Mouse (Mus musculus) monocyte, adult 2 months (primary cell): ENCODE measurements around the gene Dbx2.

Source experiments
- DNase-seq, 2 experiments: peaks; one replicate each; pipeline ENCODE4 v3.0.0; 2022; ENCODE audit warnings: low spot score in 2 of 2, low read depth in 1 of 2

Dbx2 gene

DNA sequence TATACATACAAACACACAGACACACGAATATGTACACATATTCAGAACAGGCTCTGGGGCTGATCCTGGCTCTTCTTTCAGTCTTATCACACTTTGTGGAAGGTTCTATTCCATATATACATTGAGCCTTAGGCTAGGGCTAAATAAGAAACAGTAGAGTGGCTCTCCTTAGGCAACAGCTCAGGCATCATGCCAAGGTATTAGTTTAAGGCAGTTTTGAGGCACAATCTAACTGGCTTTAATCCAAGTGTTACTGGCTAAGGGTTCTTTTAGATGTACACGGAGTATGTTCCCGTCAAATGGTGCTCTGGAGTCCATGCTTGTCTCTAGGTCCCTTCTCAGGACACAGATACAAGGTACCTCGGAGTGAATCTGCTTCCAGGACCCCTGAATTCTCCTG, 31.4 kb downstream of the Dbx2 start:
- DNase-seq = no peak

DNA sequence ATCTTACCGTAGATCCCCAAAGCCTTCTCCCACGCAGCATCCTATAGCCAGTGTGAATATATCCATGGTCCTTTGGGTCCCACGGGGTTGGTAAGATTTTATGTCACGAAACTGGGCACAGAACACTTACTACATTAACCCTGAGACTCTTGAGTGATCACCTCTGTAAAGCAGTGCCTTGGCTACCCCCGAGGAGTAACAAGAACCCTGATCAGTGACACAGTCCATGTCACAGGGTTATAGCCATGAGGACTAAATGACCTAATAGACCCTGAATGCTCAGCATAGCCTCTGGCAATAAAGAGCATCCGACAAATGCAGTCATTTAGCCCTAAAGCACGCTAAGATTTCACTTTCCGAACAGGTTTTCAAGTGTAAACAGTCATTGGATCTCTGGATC, 33.0 kb downstream of the Dbx2 start:
- DNase-seq = no peak

DNA sequence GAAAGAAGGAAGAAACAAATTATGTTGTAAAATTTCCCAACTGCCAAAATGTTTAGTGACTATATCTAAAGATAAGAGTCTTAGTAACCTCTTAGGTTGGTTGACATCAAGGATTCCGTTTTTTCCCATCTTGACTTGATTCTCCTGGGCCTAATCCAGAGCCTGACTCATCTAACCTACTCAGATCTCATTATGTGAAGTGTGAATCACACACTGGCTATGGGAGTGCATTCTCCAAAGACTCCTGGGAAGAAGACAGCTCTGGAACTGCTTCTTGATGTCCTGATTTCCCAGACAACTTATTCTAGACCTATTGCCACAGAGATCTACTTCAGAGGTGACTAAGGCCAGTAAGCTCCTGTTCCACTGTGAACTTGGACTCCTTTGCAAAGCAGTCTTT, 43.2 kb downstream of the Dbx2 start:
- no peak for DNase-seq

DNA sequence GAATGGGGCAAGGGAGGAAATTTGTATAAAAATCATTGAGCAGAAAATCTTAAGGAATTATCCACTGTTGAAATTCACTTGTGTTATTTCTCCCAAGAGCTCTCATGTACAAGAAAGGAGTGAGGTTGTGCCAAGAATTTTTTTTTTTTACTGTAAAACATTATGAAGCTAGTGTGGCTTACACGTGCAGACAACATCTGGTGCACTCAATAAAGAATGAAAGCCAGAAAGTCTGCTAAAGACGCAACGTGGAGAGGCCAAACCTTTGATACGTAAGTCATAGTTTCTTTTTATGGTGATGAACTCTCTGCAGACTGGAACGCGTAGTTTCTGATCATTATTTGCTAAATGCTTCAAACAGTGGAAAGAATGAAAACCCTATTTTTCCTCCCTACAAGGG, 54.6 kb downstream of the Dbx2 start:
- no peak for DNase-seq

DNA sequence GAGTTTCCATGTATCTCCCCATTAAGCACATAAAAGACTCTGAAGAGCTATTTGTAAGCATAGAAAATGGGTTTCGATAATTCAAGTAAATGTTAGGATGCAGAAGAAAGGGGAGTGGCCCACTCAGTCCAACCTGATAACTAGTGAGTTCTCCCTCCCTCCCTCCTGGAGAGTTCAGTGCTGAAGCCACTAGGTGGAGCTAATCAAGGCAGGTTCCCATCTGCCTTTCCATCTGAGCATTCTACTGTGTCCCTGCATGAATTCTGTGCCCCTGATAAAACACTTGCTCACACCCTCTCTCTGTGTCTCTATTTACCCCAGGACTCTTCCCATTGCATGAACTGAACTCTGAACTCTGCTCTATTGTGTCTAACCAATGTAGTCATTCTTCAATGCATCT, 57.1 kb downstream of the Dbx2 start:
- DNase-seq = no peak

DNA sequence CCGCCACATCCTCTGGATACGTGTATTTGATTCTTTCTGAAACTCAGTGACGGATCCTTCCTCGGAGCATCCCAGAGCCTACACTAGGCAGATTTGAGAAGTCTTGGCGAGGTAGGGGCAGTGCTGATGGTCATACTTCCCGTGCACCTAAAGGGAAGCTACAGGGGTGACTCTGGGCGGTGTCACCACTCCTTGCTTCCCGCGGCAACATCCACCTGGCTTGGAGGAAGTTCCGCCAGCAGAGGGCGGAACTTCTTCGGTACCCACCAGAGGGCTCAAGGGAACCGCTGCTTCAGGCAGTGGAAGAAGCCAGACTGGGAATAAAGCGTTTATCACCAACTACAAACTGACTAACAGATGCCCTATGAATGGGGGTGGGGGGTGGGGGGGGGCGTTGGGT, 68.9 kb downstream of the Dbx2 start:
- no peak for DNase-seq

DNA sequence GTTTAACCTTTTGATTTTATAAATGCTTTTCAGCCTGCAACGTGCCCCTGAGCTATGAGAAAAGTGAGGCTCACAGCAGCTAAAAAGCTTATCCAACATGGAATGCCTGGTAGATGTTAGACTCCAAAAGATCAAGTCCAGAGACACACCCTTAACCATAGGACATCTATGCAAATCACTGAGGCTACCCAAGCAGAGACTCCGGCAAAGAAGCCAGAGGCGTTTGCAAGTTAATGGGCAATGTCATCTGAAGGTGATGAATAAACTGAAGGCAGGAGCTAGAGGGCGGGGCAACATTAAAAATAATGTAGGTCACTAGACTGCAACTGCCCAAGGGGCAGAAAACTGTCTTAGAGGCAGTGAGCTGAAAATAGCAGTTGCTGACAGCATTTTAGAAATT, 70.9 kb downstream of the Dbx2 start:
- no peak for DNase-seq

DNA sequence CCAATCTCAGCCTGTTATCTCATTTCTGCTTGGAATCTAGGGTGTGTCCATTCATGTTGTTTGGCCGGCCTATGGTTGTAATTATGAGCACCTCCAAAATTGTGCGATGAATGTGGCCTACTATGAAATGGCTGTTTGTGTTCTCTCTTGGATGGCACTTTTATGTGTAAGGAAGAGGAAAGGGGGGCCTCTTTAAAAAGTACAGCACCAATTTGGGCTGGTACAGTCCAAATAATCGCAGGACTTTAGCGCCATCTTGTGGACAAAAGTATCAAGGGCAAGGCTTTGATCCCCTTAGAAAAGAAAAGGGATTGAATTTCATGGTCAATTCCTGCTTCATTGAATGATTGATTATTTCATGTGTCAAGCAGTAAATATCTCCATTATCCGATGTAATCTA, 81.1 kb downstream of the Dbx2 start:
- DNase-seq = no peak
